Mouse (Mus musculus): ENCODE data around the gene Vmn2r19.

GRCm38 (mm10) chr6:123296687-123297086 lies 11.4 kb upstream of the Vmn2r19 start:
- TF ChIP-seq CTCF (IDR thresholded peaks at IDR 0.05; ENCODE audit: borderline replicate concordance, control insufficient read depth, extremely low read depth, insufficient read depth, low read length, poor library complexity) (no peak), POLR2A (IDR thresholded peaks at IDR 0.05; ENCODE audit: control insufficient read depth, extremely low read depth, insufficient read depth, low read length, poor library complexity) (no peak)
